15 mouse cellular contexts compared by ENCODE assay signal in the genomic region with DNA sequence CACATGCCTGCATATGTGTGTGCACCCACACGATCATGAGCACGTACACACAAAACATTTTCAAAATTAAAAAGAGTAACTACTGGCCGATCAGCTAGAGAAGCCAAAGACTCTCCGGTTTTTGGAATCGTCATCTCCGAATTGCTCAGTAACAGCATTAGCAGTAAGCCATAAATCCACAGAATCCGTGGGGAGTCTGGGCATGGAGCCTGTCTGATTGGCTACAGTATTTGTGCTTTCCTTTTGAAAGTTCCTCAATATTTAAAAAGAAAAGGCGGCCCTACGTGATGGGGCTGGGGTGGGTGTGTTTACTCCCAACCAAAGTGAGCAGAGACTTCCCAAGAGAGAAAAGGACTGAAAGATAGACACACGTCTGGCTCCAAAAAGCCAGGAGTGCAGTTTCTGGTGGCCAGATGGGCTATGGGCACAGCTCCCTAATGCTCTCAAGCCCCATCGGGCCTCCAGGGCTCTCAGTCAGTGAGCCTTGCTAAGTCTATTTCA.
A peak's percentile ranks its signal among the peaks of the same experiment; 100 is the strongest.
DNase-seq lines count a peak whose midpoint lies in the region; ATAC-seq and TF ChIP-seq lines count a peak whose summit lies in the region.
"Had no signal": no experiment of that assay in that cellular context is flagged by ENCODE, and none has a peak within 500 bp of the region (broad histone marks: within the 10 kb centered on the region; RNA-seq: fewer than 3 reads in every experiment).

No protein-coding gene starts in this region.

- no peak for TF ChIP-seq POLR2A in liver, adult 2 months (IDR thresholded peaks at IDR 0.05; ENCODE audit: extremely low read depth, insufficient read depth, low read length)

- H3K27ac ChIP-seq in forebrain, postnatal 0 days (ENCODE audit: low read depth, low read length), result no peak overlapping the region
- H3K27ac ChIP-seq in forebrain, embryonic 12.5 days, result no peak overlapping the region
- H3K27ac ChIP-seq in hindbrain, embryonic 16.5 days (ENCODE audit: low read depth, low read length), result no peak overlapping the region
- no peak overlapping the region for H3K27ac ChIP-seq in hindbrain, embryonic 13.5 days
- H3K27ac ChIP-seq in liver, adult 2 months (replicated peaks; ENCODE audit: insufficient read depth, low read depth, low read length), result peak overlapping the region; percentile 52; the same call in 1 of the 2 replicates
- H3K27ac ChIP-seq: embryonic facial prominence, embryonic 15.5 days; limb, embryonic 12.5 days; midbrain, embryonic 10.5 days had no signal

- no peak for TF ChIP-seq CTCF in forebrain, postnatal 0 days (IDR thresholded peaks at IDR 0.05; ENCODE audit: low read depth)
- TF ChIP-seq CTCF in liver, adult 2 months (IDR thresholded peaks at IDR 0.05; ENCODE audit: low read depth, low read length), result no peak

- no peaks in the 10 kb centered on the region for H3K9me3 ChIP-seq in forebrain, postnatal 0 days (ENCODE audit: low read length)
- H3K9me3 ChIP-seq in forebrain, embryonic 12.5 days, result no peaks in the 10 kb centered on the region
- no peaks in the 10 kb centered on the region for H3K9me3 ChIP-seq in hindbrain, embryonic 16.5 days (ENCODE audit: control insufficient read depth, low read length)
- H3K9me3 ChIP-seq in hindbrain, embryonic 13.5 days, result no peaks in the 10 kb centered on the region
- H3K9me3 ChIP-seq: embryonic facial prominence, embryonic 15.5 days; limb, embryonic 12.5 days; midbrain, embryonic 10.5 days had no signal

- ATAC-seq in forebrain, postnatal 0 days, result no peak
- no peak for ATAC-seq in forebrain, embryonic 12.5 days (ENCODE audit: low FRiP score)
- no peak for ATAC-seq in hindbrain, embryonic 16.5 days
- ATAC-seq in hindbrain, embryonic 13.5 days (ENCODE audit: low FRiP score), result no peak

- H3K9ac ChIP-seq in forebrain, postnatal 0 days, result no peak overlapping the region
- H3K9ac ChIP-seq in forebrain, embryonic 12.5 days, result no peak overlapping the region
- no peak overlapping the region for H3K9ac ChIP-seq in hindbrain, embryonic 16.5 days (ENCODE audit: low read depth, low read length)
- no peak overlapping the region for H3K9ac ChIP-seq in hindbrain, embryonic 13.5 days
- H3K9ac ChIP-seq in liver, adult 2 months (ENCODE audit: low read depth, low read length), result no peak overlapping the region
- H3K9ac ChIP-seq: embryonic facial prominence, embryonic 15.5 days; limb, embryonic 12.5 days had no signal

- H3K4me1 ChIP-seq in forebrain, postnatal 0 days (ENCODE audit: insufficient read depth), result peaks cover 12% of the 10 kb centered on the region; the same call in 1 of the 2 replicates
- H3K4me1 ChIP-seq in forebrain, embryonic 12.5 days, result peaks cover 19% of the 10 kb centered on the region
- peaks cover 19% of the 10 kb centered on the region for H3K4me1 ChIP-seq in hindbrain, embryonic 16.5 days (ENCODE audit: control insufficient read depth, insufficient read depth, low read depth, low read length)
- H3K4me1 ChIP-seq in hindbrain, embryonic 13.5 days (replicated peaks), result peaks cover 34% of the 10 kb centered on the region
- H3K4me1 ChIP-seq in liver, adult 2 months (ENCODE audit: control insufficient read depth, insufficient read depth, low read length), result no peaks in the 10 kb centered on the region; the same call in 1 of the 2 replicates

- no peak overlapping the region for H3K4me3 ChIP-seq in forebrain, postnatal 0 days (ENCODE audit: low read depth, low read length)
- no peak overlapping the region for H3K4me3 ChIP-seq in forebrain, embryonic 12.5 days (replicated peaks)
- no peak overlapping the region for H3K4me3 ChIP-seq in hindbrain, embryonic 16.5 days (ENCODE audit: low read length)
- no peak overlapping the region for H3K4me3 ChIP-seq in hindbrain, embryonic 13.5 days
- no peak overlapping the region; the same call in 1 of the 2 replicates for H3K4me3 ChIP-seq in liver, adult 2 months (ENCODE audit: insufficient read depth, low read depth, low read length)
- H3K4me3 ChIP-seq: limb, embryonic 12.5 days; midbrain, embryonic 10.5 days; myocyte had no signal

- H3K36me3 ChIP-seq in forebrain, postnatal 0 days (ENCODE audit: insufficient read depth), result no peaks in the 10 kb centered on the region
- H3K36me3 ChIP-seq in forebrain, embryonic 12.5 days (replicated peaks), result no peaks in the 10 kb centered on the region
- no peaks in the 10 kb centered on the region for H3K36me3 ChIP-seq in hindbrain, embryonic 16.5 days (ENCODE audit: control insufficient read depth, insufficient read depth, low read length)
- H3K36me3 ChIP-seq in hindbrain, embryonic 13.5 days, result no peaks in the 10 kb centered on the region
- no peaks in the 10 kb centered on the region for H3K36me3 ChIP-seq in liver, adult 2 months (ENCODE audit: control insufficient read depth, insufficient read depth, low read length)
- H3K36me3 ChIP-seq: embryonic facial prominence, embryonic 15.5 days; limb, embryonic 12.5 days; midbrain, embryonic 10.5 days had no signal

- peak; percentile 24 for DNase-seq in forebrain, postnatal 0 days
- DNase-seq in liver, adult 2 months (ENCODE audit: extremely low read depth, low read depth, low spot score), result no peak
- DNase-seq in liver, result no peak
- peak; percentile 48 for DNase-seq in gastrocnemius, postnatal 25 days
- DNase-seq in ovary, postnatal 14 days (ENCODE audit: low spot score), result no peak
- DNase-seq: cerebellum, adult 11 months; heart, postnatal 14 days; right cerebral cortex, postnatal 4 days had no signal

- WGBS in forebrain, postnatal 0 days, result 63% methylated on average over 11 of the region's 11 CpGs
- 88% methylated on average over 11 of the region's 11 CpGs for WGBS in forebrain, embryonic 12.5 days
- 66% methylated on average over 11 of the region's 11 CpGs for WGBS in hindbrain, embryonic 16.5 days
- 79% methylated on average over 11 of the region's 11 CpGs for WGBS in hindbrain, embryonic 13.5 days
- 91% methylated on average over 11 of the region's 11 CpGs for WGBS in liver, adult 2 months

- peak overlapping the region; percentile 2; the same call in 1 of the 2 replicates for H3K4me2 ChIP-seq in forebrain, postnatal 0 days (ENCODE audit: low read depth)
- no peak overlapping the region for H3K4me2 ChIP-seq in forebrain, embryonic 12.5 days
- peak overlapping the region; percentile 30 for H3K4me2 ChIP-seq in hindbrain, embryonic 16.5 days (ENCODE audit: low read length)
- H3K4me2 ChIP-seq in hindbrain, embryonic 13.5 days, result no peak overlapping the region

- no peaks in the 10 kb centered on the region for H3K27me3 ChIP-seq in forebrain, postnatal 0 days (ENCODE audit: insufficient read depth, low read length)
- H3K27me3 ChIP-seq in forebrain, embryonic 12.5 days, result peaks cover 36% of the 10 kb centered on the region
- H3K27me3 ChIP-seq in hindbrain, embryonic 16.5 days (replicated peaks; ENCODE audit: control insufficient read depth, insufficient read depth, low read length), result no peaks in the 10 kb centered on the region
- no peaks in the 10 kb centered on the region for H3K27me3 ChIP-seq in hindbrain, embryonic 13.5 days
- H3K27me3 ChIP-seq in liver, adult 2 months (ENCODE audit: control insufficient read depth, insufficient read depth, low read length), result no peaks in the 10 kb centered on the region
- H3K27me3 ChIP-seq: embryonic facial prominence, embryonic 15.5 days had no signal

- H3K79me2 ChIP-seq in liver, adult 2 months (ENCODE audit: control insufficient read depth, insufficient read depth, low read length), result no peaks in the 10 kb centered on the region

Comparison
In these comparisons a context has a peak if more than half of its experiments do, and no peak if none do; other contexts are left out.
1. H3K4me2 ChIP-seq: peak in forebrain, postnatal 0 days (single experiment) and hindbrain, embryonic 16.5 days (single experiment); none in forebrain, embryonic 12.5 days (single experiment) and hindbrain, embryonic 13.5 days (single experiment).
2. DNase-seq: peak in forebrain, postnatal 0 days (single experiment) and gastrocnemius, postnatal 25 days (single experiment); none in liver, adult 2 months (single experiment), liver (single experiment) and ovary, postnatal 14 days (single experiment).